Mouse (Mus musculus) ovary, postnatal 14 days (tissue): ENCODE measurements around the gene 2010005H15Rik.
"Not testable (repeated sequence)": the region's sequence is repeated elsewhere in the genome, so short reads cannot be mapped to it uniquely, and the experiment has no call there.

Experiments used
- DNase-seq: peaks from one replicate; pipeline ENCODE4 v3.0.0; 2022; ENCODE audit warnings: low spot score

2010005H15Rik gene

GRCm38 (mm10) chr16:36221168-36221567, at the start of gene 2010005H15Rik:
TSS of gene 2010005H15Rik (plus strand) at chr16:36221468.
- DNase-seq, result not testable (repeated sequence)

- DNase-seq, result no peak
Measured at GRCm38 (mm10) chr16:36176108-36176507, 45.2 kb upstream of the 2010005H15Rik start.

DNA sequence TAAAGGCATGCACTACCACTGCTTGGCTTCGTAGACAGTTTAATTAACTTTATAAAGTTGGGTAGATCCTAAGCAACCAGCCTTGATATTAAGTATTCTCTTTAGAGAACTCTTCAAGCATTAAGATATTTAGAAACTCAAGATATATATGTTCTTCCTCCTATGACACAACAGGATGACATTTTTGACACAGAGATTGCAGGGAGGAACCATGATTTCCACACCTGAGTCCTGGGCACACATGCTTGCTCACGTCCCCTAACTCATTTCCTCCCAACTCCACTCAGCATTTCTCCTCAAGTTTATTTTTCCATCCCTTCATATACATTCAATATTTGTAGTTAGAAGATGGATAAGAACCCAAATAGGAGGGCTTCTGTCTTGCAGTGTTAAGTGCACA, 41.4 kb upstream of the 2010005H15Rik start:
- no peak for DNase-seq

DNA sequence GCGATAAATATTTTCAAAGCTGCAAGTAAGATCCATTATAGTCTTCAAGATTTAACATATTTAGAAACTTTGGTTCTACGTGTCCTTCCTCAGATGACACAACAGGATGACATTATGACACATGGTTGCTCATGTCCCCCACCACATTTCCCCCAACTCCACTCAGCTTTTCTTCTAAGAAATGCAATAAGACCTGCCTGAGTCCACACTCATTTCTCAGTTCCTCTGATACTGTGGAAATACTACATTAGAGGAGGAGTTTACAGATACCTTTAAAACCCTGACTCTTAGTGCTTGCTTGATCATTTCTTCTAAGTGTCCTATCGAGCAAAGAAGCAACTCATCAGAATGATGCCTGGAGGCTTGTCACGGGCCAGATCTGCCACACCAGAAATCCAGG, 37.4 kb upstream of the 2010005H15Rik start, which contains the start of gene Gm5483:
Gm5483 (plus strand) TSS at position 301 of the 400 bp plus-strand sequence.
- DNase-seq, result not testable (repeated sequence)

DNA sequence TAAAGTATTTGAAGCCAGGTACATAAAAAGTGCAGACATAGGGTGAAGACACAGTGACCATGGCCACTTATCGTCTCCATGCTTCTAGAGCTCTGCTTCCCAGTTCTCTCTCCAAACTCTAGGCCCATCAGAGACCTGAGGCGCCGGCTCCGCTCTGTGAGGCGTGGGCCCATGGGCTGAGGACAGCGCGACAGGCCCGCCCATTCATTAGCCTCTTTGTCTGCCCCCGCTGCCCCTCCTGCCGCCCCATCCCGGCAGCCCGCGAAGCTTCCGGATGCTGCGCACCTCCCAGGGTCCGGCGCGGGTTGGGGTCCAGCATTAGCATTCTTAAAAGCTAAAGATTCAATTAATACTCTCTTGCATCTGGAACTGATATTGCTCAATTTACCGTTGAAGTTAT, 22.0 kb upstream of the 2010005H15Rik start:
- DNase-seq, result no peak

DNA sequence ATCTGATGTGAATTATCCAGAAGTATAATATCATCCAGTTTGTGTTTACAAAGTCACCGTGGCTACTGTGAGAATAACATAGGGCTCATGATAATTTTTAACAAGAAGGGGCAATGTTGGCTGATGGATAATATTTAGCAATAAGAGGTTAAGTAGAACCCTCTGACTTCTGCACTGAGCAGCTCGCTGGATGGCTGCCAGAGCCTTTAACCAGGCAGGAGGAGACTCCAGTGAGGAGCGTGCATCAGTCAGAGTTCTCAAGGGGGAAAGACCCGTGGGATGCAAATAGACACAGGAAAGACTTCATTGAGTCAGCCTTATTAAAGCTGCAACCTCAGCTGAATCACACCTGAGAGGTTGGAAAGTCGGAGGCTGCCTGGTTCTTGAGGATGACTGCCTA, 17.4 kb upstream of the 2010005H15Rik start:
- no peak for DNase-seq

DNA sequence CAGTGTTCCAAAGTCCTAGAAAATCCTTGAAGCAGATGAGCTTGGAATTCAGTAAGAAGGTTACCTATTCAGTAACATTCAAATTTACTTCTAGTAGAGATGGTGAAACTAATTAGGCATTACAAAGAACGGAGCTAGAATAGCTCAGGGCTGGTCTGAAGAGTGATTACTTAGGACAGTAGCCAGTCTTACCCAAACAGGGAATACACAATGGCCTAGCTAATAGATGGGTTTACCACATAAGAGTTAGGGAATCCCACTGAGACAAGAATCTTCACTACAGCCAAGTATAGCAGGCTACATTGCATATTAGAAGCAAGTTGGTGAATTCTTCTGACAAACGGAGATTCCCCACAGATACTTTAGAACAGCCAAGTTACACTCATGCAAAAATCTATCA, 15.6 kb upstream of the 2010005H15Rik start:
- DNase-seq, result not testable (repeated sequence)

DNA sequence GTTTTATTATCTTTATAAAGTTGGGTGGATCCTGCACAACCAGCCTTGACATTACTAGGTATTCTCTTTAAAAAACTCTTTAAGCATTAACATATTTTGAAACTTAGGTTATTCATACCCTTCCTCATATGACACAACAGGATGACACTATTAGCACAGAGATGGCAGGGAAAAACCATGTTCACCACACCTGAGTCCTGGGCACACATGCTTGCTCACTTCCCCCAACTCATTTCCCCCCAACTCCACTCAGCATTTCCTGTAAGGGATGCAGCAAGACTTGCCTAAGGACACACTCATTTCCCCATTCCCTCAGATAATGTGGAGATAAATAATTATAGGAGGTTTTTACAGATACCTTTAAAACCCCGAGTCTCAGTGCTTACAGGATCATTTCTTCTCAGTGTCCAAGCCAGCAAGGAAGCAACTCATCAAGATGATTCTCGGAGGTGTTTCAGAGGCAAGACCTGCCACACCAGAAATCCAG, 11.3 kb upstream of the 2010005H15Rik start, which contains the start of gene Gm5416:
Gm5416 (plus strand) TSS at position 437 of the 487 bp plus-strand sequence.
- no peak for DNase-seq

DNA sequence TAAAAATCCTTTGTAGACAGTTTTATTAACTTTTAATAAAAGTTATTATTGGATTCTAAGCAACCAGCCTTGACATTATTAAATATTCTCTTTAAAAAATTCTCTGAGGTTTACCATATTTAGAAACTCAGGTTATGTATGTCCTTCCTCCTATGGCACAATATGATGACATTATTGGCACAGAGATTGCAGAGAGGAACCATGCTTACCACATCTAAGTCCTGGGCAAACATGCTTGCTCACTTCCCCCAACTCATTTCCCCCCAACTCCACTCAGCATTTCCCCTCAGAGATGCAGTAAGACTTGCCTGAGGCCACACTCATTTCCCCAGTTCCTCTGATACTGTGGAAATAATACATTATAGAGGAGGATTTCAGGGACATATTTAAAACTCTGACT, 39.3 kb downstream of the 2010005H15Rik start:
- DNase-seq, result not testable (repeated sequence)

GRCm38 (mm10) chr16:36276796-36277195, 55.5 kb downstream of the 2010005H15Rik start, which contains the start of gene Stfa1:
TSS of gene Stfa1 (plus strand) at chr16:36276951.
- DNase-seq, result not testable (repeated sequence)

DNA sequence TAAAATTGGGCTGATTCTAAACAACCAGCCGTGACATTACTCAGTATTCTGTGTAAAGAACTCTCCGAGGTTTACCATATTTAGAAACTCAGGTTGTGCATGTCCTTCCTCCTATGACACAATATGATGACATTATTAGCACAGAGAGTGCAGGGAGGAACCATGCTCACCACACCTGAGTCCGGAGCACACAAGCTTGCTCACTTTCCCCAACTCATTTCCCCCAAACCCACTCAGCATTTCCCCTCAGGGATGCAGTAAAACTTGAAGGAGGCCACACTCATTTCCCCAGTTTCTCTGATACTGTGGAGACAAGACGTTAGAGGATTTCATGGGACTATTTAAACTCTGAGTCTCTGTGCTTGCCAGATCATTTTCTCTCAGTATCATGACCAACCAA, 67.9 kb downstream of the 2010005H15Rik start:
- DNase-seq, result no peak
